Mouse (Mus musculus) liver, postnatal 0 days (tissue): ENCODE measurements around the gene Grcc10.

Source experiments
- CTCF ChIP-seq: sonication (generic); IDR thresholded peaks from 2 replicates; pipeline ENCODE4 v1.5.1; 2016; ENCODE audit warnings: antibody characterized with exemption, low read depth
- EP300 ChIP-seq: IDR thresholded peaks from 2 replicates; pipeline ENCODE4 v1.6.1; 2016; ENCODE audit warnings: antibody characterized with exemption, low read depth, mild to moderate bottlenecking

GRCm38 (mm10) chr6:124720904-124721303 lies 20.3 kb downstream of the Grcc10 start:
- no peak for TF ChIP-seq CTCF
- no peak for TF ChIP-seq EP300
